Mouse (Mus musculus) midbrain, embryonic 16.5 days (tissue): ENCODE data around the gene Unc13c. TPM values are rescaled to one million over a fixed set of nuclear protein-coding genes. Genes with fewer than 3 reads are reported as not detected.

Source experiments
- ATAC-seq: fragments of 200-750 bp; cut with Nextera tagmentation; 2 replicates; pipeline ENCODE4 v1.8.0; 2017; ENCODE audit warnings: moderate TSS enrichment
- H3K27ac ChIP-seq: fragments of 300-500 bp; sonication (generic); 2 replicates; pipeline ENCODE4 v1.5.1; 2014; ENCODE audit warnings: mild to moderate bottlenecking, low read length, mixed read lengths
- H3K27me3 ChIP-seq: fragments of 300-500 bp; sonication (generic); 2 replicates; pipeline ENCODE4 v1.6.1; 2014; ENCODE audit warnings: low read depth, low read length, mixed read lengths; ENCODE audit not compliant: control insufficient read depth, insufficient read depth
- H3K36me3 ChIP-seq: fragments of 300-500 bp; sonication (generic); 2 replicates; pipeline ENCODE4 v1.6.1; 2014; ENCODE audit warnings: mild to moderate bottlenecking, low read length, moderate library complexity, mixed read lengths; ENCODE audit not compliant: control insufficient read depth, insufficient read depth
- H3K4me1 ChIP-seq: fragments of 300-500 bp; sonication (generic); 2 replicates; pipeline ENCODE4 v1.6.1; 2014; ENCODE audit warnings: mild to moderate bottlenecking, low read length, mixed read lengths; ENCODE audit not compliant: control insufficient read depth, insufficient read depth
- H3K4me2 ChIP-seq: fragments of 300-500 bp; sonication (generic); 2 replicates; pipeline ENCODE4 v1.6.1; 2014; ENCODE audit warnings: mild to moderate bottlenecking, low read length, mixed read lengths
- H3K4me3 ChIP-seq: fragments of 300-500 bp; sonication (generic); 2 replicates; pipeline ENCODE4 v1.5.1; 2014; ENCODE audit warnings: low read depth, mild to moderate bottlenecking, low read length, moderate library complexity, mixed read lengths
- H3K9ac ChIP-seq: fragments of 300-500 bp; sonication (generic); 2 replicates; pipeline ENCODE4 v1.6.1; 2014; ENCODE audit warnings: low read depth, low read length, mixed read lengths
- H3K9me3 ChIP-seq: fragments of 300-500 bp; sonication (generic); replicated peaks from 2 replicates; pipeline ENCODE4 v1.6.1; 2014; ENCODE audit warnings: mild to moderate bottlenecking, low read length, mixed read lengths; ENCODE audit not compliant: control insufficient read depth, poor library complexity, severe bottlenecking
- WGBS: fragments of 180-500 bp; shearing (Covaris S2); extraction: QIAGEN DNeasy Blood & Tissue Kit; methylation state at CpG from one replicate; pipeline ENCODE4 v1.1.7; 2014; 5-methylcytosine and 5-hydroxymethylcytosine counted together
- polyA plus RNA-seq: library from polyadenylated mRNA; unstranded; fragments of >200 nt; fragmentation: Nextera tagmentation; extraction: Ambion mirVana; gene quantifications from 2 replicates; pipeline ENCODE4 v1.2.1, GENCODE M21; 2015

Gene Unc13c
- polyA plus RNA-seq, 1 experiment from 2014 or later = 5.7 TPM

- Histone ChIP-seq H3K36me3 (no peaks in the 10 kb centered on the region), H3K4me3 (no peak overlapping the region), H3K27me3 (no peaks in the 10 kb centered on the region), H3K27ac (no peak overlapping the region), H3K4me2 (no peak overlapping the region), H3K4me1 (no peaks in the 10 kb centered on the region), H3K9ac (no peak overlapping the region), H3K9me3 (no peaks in the 10 kb centered on the region)
- 86% methylated on average over 4 of the region's 4 CpGs for WGBS
- ATAC-seq = no peak
These were observed 162.1 kb downstream of the Unc13c start for GRCm38 (mm10) chr9:73806681-73807080.

DNA sequence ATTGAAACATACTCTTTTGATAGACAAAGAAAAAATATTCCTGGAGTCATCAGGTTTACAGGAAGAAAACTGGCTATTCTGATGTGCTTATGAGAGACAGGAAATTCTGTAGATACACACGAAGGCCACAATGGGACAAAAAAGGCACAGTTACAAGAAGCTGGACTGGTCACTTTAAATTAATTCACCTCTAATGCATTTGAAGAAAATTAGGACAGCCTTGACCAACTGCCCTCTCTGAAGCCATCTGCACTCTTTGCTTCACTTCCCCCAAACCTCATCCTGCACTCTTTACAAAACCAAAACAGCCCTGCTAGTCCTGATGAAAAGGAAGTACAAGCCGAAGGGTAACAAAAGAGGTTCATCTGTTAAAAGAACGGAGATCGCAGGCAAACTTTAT, 194.2 kb downstream of the Unc13c start:
- Histone ChIP-seq H3K36me3 (no peaks in the 10 kb centered on the region), H3K9me3 (no peaks in the 10 kb centered on the region), H3K27ac (no peak overlapping the region), H3K4me2 (no peak overlapping the region), H3K9ac (no peak overlapping the region), H3K4me1 (no peaks in the 10 kb centered on the region), H3K27me3 (no peaks in the 10 kb centered on the region), H3K4me3 (no peak overlapping the region)
- 70% methylated on average over 4 of the region's 4 CpGs for WGBS
- ATAC-seq = no peak

- H3K4me3 ChIP-seq = no peak overlapping the region
- ATAC-seq = no peak
- H3K4me1 ChIP-seq = no peaks in the 10 kb centered on the region
- H3K9me3 ChIP-seq = no peaks in the 10 kb centered on the region
- H3K4me2 ChIP-seq = no peak overlapping the region
- H3K27ac ChIP-seq = no peak overlapping the region
- 62% methylated on average over 2 of the region's 2 CpGs for WGBS
- no peaks in the 10 kb centered on the region for H3K36me3 ChIP-seq
- H3K9ac ChIP-seq = no peak overlapping the region
- H3K27me3 ChIP-seq = no peaks in the 10 kb centered on the region
These were observed 213.6 kb downstream of the Unc13c start for GRCm38 (mm10) chr9:73755185-73755584.

DNA sequence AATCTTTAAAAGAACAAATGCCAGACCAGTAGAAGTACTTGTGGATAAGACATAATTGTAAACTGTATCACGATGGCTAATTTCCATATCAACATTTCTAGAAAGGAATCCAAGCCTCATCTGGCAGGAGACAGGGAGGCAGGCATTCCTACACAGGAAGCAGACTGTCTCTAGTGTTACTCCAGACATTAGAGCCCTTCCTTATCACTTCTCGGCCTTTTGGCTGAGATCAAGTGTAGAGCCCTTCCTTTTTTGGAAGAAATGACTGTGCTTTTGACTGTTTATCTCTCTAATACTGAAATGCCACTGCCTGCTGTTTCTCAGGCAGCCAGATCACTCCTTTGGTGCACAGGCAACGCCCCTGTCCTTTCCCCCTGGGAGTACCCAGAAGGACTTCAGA, 215.3 kb downstream of the Unc13c start:
- 69% methylated on average over 3 of the region's 3 CpGs for WGBS
- H3K9ac ChIP-seq = no peak overlapping the region

DNA sequence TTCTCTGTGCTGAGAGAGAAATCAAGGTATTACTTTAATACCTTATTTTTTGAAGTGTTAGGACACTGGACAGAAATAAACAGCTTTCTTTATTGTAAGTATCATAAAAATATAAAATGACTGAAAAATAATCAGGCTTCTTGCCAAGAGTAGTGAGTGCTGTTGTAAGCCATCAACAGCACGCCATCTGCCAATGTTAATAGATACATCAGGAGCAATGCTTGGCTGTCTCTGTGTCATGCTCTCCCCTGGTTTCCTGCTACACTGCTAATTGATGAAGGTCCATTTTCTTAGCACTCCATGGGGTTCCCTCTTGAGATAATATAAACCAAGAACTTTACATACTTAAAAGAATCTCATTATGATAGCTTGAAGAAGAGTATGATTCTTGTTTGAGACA, 217.4 kb downstream of the Unc13c start:
- 76% methylated on average over 1 of the region's 1 CpGs for WGBS

More for the DNA sequence above, 215.3 kb downstream of the Unc13c start:
- no peak overlapping the region for H3K27ac ChIP-seq
- H3K4me1 ChIP-seq = no peaks in the 10 kb centered on the region
- no peak for ATAC-seq
- no peaks in the 10 kb centered on the region for H3K36me3 ChIP-seq
- no peak overlapping the region for H3K4me3 ChIP-seq
- no peaks in the 10 kb centered on the region for H3K9me3 ChIP-seq
- no peak overlapping the region for H3K4me2 ChIP-seq
- no peaks in the 10 kb centered on the region for H3K27me3 ChIP-seq

DNA sequence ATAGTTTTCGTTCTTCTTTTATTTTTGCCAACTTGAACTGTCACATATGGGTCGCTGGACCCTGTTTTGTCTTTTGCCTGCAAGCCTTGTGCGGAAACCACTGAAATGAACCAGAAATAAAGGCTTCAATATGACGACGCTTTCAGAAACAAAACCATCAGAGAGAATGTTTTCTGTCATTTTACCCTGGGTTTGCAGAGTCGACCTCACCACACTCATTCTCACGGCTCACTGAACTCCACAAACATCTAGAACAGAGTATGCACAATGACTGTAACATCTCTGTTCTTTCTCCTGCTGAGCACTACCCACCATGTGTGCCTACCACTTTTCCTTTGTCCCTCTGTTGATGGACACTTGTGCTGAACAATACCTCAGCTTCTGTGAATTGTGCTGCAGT, 234.3 kb downstream of the Unc13c start:
- no peak for ATAC-seq
- Histone ChIP-seq H3K9ac (no peak overlapping the region), H3K27me3 (no peaks in the 10 kb centered on the region), H3K4me2 (no peak overlapping the region), H3K4me3 (no peak overlapping the region), H3K4me1 (no peaks in the 10 kb centered on the region), H3K9me3 (no peaks in the 10 kb centered on the region), H3K36me3 (no peaks in the 10 kb centered on the region), H3K27ac (no peak overlapping the region)
- WGBS = 72% methylated on average over 7 of the region's 7 CpGs

More for the DNA sequence above, 217.4 kb downstream of the Unc13c start:
- Histone ChIP-seq H3K27me3 (no peaks in the 10 kb centered on the region), H3K9me3 (no peaks in the 10 kb centered on the region), H3K4me2 (no peak overlapping the region), H3K36me3 (no peaks in the 10 kb centered on the region), H3K4me1 (no peaks in the 10 kb centered on the region), H3K27ac (no peak overlapping the region), H3K9ac (no peak overlapping the region), H3K4me3 (no peak overlapping the region)
- ATAC-seq = no peak

GRCm38 (mm10) chr9:73725717-73726662, 242.8 kb downstream of the Unc13c start:
- H3K27me3 ChIP-seq = no peaks in the 10 kb centered on the region
- H3K27ac ChIP-seq = no peak overlapping the region
- H3K9ac ChIP-seq = no peak overlapping the region
- WGBS = 58% methylated on average over 6 of the region's 6 CpGs
- no peaks in the 10 kb centered on the region for H3K9me3 ChIP-seq
- H3K36me3 ChIP-seq = no peaks in the 10 kb centered on the region
- H3K4me1 ChIP-seq = no peaks in the 10 kb centered on the region
- H3K4me2 ChIP-seq = no peak overlapping the region
- H3K4me3 ChIP-seq = no peak overlapping the region
- ATAC-seq = peak; percentile 48

- H3K27ac ChIP-seq = no peak overlapping the region
- no peaks in the 10 kb centered on the region for H3K9me3 ChIP-seq
- 91% methylated on average over 4 of the region's 4 CpGs for WGBS
- no peak overlapping the region for H3K4me3 ChIP-seq
- no peak overlapping the region for H3K9ac ChIP-seq
- no peaks in the 10 kb centered on the region for H3K27me3 ChIP-seq
- ATAC-seq = no peak
- no peaks in the 10 kb centered on the region for H3K4me1 ChIP-seq
- no peaks in the 10 kb centered on the region for H3K36me3 ChIP-seq
- H3K4me2 ChIP-seq = no peak overlapping the region
These were observed 244.0 kb downstream of the Unc13c start for GRCm38 (mm10) chr9:73724776-73725175.

GRCm38 (mm10) chr9:73713508-73713907, 255.3 kb downstream of the Unc13c start:
- Histone ChIP-seq H3K27me3 (no peaks in the 10 kb centered on the region), H3K4me3 (no peak overlapping the region), H3K36me3 (no peaks in the 10 kb centered on the region), H3K27ac (no peak overlapping the region), H3K9ac (no peak overlapping the region), H3K4me2 (no peak overlapping the region), H3K9me3 (no peaks in the 10 kb centered on the region), H3K4me1 (no peaks in the 10 kb centered on the region)
- WGBS = 49% methylated on average over 4 of the region's 4 CpGs
- ATAC-seq = no peak
